Mouse (Mus musculus) myocyte (in vitro differentiated cells): ENCODE measurements around the gene Bmpr2.

Experiments used
- CEBPB ChIP-seq: IDR thresholded peaks from 2 replicates; pipeline ENCODE4 v1.6.1; 2011; ENCODE audit warnings: mild to moderate bottlenecking, moderate library complexity; ENCODE audit not compliant: poor library complexity, insufficient read depth, severe bottlenecking
- E2F4 ChIP-seq: IDR thresholded peaks from one replicate; pipeline ENCODE4 v1.6.1; 2011; ENCODE audit warnings: mild to moderate bottlenecking, control low read depth, moderate library complexity; ENCODE audit not compliant: insufficient read depth
- MAX ChIP-seq: IDR thresholded peaks from one replicate; pipeline ENCODE4 v1.6.1; 2011; ENCODE audit warnings: low read depth, mild to moderate bottlenecking, control low read depth
- POLR2A ChIP-seq: IDR thresholded peaks from one replicate; pipeline ENCODE4 v1.6.1; 2011; ENCODE audit warnings: low read depth, mild to moderate bottlenecking, control low read depth, moderate library complexity; ENCODE audit not compliant: insufficient read length
- POLR2AphosphoS2 ChIP-seq: IDR thresholded peaks from one replicate; pipeline ENCODE4 v1.6.1; 2011; ENCODE audit warnings: low read depth, control low read depth; ENCODE audit not compliant: insufficient read length
- TCF12 ChIP-seq: IDR thresholded peaks from one replicate; pipeline ENCODE4 v1.6.1; 2011; ENCODE audit warnings: mild to moderate bottlenecking, control low read depth; ENCODE audit not compliant: poor library complexity, insufficient read depth, severe bottlenecking
- USF1 ChIP-seq: IDR thresholded peaks from one replicate; pipeline ENCODE4 v1.6.1; 2011; ENCODE audit warnings: low read depth, mild to moderate bottlenecking, control low read depth, moderate library complexity

GRCm38 (mm10) chr1:59719900-59720299 lies 43.3 kb upstream of the Bmpr2 start:
- no peak for TF ChIP-seq USF1
- TF ChIP-seq POLR2AphosphoS2, result no peak
- TF ChIP-seq POLR2A, result no peak
- no peak for TF ChIP-seq MAX
- TF ChIP-seq TCF12, result no peak
- TF ChIP-seq CEBPB, result no peak
- TF ChIP-seq E2F4, result no peak
